Mouse (Mus musculus) cerebellum, adult 11 months (tissue): ENCODE measurements around the gene Atox1.

Experiments
- DNase-seq: peaks from one replicate; pipeline ENCODE4 v3.0.0; 2022

Atox1 gene

DNA sequence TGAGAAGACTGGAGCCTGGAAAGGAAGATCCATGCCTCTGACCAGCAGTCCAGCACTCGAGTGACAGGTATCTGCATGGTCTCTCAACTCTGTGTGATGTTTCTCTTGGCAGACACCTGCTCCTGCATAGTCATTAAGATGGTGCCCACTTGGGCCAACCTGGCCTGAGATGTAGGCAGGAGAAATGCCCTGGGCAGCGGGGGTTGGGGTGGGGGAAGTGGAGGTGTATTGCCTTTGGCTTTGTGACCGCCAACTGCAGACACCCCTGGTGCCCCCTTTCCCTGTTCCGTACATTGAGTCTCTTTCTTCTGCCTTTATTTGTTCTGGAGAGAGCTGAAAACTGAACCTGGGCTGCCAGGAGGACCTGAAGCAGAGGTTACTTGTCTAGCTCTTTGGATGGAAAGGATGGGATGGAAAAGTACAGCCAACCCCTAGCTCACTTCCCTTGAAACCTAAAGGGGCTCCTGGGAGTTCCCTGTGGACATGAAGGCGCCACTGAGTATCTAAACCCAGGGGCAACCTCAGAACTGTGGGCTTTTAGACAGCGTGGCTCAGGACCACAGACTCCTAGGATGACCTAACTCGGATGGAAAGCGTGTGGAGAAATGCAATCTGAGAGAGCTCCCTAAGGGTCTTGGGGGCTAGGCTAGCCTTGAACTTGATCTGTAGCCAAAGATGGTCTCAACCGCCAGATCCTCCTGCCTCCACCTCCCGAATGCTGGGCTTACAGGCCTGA, 48.2 kb downstream of the Atox1 start:
- DNase-seq: no peak

DNA sequence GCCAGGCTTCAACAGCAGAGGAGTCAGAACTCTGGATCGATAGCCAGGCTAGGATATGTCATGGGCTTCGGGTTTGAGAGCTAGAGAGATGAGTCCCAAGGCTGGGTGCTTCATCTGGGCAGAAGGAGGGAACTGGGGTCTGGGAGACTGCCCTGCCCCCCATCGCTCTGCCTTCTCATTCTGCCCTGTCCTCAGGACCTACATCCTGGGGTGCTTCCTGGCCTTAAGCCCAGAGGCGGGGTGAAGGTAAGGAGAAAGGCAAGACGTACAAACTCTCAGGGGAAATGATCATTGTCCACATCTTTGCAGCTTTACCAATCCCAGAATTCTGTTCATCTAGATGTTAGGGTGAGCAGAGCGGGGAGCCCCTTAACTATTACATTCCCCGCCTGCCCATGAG, 49.0 kb downstream of the Atox1 start:
- DNase-seq: no peak

DNA sequence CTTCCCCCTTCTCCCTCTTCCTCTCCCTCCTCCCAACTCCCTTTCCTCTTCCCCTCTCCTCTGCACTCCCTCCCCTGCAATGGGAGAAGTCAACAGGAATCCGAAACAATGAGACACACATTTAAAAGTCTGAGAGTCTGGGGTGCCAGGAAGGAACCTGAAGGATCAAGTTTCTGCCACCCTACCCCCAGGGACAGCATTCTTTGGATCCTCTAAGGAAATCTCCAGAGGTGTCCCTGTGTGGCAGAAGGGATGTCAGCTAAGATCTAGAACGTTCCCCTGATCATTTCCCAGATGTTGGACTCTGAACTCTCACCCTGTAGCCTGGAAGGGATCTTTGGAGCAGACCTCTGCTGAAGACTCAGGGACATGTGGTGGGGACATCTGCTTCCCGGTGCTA, 50.5 kb downstream of the Atox1 start:
- no peak for DNase-seq

DNA sequence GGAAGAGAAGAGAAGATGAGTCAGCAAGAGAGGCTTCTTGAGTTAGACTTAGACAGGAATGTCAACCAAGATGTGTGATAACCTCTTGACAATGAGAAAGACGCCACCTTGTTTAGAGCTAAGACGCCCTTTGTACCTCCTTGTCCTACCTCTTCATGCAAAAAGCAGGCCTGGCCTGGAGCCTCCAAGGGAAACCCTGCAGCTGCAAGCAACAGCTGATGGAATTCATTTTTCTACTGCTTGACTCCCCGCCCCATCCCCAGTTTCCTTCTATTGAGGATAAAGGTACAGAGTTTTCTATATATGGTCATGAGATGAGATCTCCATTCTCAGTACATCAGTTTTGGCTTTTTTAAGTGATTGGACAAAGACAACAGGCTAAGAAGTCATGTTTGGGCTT, 51.0 kb downstream of the Atox1 start:
- no peak for DNase-seq

DNA sequence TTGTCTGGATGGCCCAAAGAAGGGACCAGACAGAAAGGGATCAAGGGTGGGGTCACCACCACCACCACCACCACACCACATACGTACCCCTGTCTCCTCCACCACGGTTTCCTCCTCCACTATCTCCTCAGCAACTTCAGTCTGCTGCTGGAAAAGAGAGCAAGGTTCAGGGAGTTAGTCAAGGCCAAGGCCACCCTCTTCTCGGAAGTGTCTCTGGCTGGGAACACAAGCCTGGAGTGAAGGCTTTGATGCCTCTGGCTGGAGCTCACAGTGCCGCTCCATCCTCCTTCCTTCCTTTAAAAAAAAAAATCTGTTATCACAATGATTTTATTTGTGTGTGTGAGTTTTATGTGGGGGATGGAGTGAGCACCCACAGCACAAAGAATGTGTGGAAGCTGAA, 53.9 kb downstream of the Atox1 start:
- DNase-seq: no peak

DNA sequence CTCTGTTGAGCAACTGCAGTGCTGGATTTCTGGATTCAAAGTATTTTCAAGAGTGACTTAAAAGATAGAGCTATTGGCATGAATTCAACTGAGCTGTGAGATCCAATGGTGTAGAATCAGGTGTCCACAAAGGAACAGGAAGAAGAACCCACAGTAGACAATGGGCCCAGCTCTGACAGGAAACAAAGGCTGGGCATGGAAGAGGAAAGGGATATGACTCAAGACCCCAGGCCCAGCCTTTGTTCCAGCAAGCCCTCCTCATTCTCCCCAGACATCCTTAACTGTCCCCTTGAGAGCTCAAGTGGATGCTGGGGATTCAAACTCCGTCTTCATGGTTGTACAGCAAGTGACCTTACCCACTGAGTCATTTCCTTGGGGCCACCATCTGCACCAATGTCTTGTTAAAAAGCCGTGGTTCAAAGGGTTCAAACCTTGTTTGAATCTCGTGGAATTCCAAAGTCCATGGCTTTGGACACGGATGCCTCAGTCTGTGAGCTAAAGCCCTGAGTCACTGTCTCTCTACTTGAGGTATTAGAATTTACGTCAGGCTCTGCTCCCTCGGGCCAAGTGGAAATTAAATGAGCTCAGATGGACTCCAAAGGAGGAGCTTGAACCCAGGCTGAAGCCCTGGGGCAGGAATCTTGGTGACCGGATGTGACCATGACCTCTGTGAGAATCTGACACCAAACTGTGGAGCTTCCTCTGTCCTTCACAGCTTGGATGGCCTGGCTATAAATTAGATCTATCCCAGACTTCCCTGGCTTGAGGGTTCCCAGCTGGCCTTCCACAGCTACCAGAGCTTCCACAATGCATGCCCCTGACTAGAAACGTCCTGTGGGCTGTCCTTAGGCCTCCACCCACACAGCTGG, 55.2 kb downstream of the Atox1 start:
- no peak for DNase-seq

DNA sequence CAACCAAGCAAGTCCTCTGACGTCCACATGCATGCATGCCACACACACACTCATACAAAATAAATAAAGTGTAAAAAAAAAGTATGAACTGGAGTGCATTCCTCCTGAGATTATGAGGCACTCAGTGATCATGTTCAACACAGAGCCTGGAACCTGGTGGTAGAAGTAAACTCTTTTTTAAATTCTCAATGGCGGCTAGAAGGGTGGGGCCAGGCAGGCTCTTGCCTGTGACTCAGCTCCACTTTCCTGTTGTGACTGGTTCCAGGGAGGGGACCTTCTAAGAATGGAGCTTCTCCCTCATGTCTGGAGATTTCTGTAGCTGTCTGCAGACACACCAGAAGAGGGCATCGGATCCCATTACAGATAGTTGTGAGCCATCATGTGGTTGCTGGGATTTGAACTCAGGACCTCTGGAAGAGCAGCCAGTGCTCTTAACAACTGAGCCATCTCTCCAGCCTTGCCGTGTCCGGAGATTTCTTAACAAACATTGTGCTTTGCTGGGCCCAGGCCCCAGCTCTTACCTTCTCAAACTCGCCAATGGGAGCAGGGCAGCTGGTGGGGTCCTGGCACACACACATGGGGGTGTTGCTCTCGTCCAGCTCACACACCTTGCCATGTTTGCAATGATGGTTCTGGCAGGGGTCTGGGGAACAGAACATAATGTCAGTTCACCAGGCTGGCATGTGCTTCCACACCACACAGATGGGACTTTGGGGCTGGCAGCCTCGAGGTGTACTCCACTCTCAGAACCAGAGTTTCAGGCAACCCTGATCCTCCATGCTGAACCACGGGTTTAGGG, 56.2 kb downstream of the Atox1 start:
- DNase-seq: no peak

DNA sequence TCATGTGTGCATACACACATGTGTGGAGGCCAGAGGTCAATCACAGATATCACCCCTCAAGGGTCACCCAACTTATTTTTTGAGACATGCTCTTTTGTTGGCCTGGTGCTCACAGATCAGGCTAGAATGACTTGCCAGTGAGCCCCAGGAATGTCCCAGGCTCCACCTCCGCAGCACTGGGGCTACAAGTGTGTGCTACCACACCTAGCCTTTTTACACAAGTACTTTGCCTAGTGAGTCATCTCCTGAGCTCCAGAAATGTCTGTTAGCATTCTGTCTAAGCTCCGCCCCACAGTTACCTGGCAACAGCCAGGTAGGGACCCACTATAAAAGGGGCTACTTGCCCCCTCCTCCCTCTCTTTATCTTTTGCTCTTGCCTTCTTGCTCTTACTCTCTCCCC, 60.2 kb downstream of the Atox1 start:
- no peak for DNase-seq

DNA sequence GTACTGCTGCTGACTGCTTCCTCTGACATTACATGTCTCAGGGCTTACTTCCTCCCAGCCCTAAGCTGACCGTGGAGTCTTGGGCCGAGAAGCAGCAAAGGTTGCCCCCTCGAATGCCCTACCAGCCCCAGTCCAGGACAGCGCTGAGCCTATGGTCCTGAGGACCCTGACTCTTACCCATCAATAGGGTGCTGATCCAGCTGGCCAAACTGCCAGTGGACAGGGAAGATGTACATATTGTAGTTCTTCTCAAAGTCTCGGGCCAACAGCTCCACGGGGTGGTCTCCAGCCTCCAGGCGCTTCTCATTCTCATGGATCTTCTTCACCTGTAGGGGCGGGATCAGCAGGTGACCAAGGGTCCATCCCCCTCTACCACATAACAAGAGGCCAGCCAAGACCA, 62.7 kb downstream of the Atox1 start:
- DNase-seq: no peak

DNA sequence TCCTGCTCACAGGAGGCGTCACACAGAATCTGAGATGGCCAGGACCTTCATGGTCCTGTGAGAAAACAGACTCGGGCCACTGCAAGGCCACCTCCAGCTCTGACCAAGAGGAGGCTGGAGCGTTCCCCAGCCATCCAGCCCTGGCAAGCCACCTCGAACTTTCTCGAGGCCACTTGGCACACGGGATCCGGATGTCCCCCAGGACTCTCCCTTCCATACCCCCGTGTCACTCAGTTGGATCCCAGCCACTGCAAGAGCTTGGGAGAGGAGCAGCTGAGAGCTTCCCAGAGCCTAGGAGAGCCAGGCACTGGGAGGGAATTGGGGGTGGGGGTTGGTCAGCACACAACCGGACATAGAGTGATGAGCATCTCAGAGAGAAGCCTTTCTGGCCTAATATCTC, 63.6 kb downstream of the Atox1 start:
- no peak for DNase-seq

DNA sequence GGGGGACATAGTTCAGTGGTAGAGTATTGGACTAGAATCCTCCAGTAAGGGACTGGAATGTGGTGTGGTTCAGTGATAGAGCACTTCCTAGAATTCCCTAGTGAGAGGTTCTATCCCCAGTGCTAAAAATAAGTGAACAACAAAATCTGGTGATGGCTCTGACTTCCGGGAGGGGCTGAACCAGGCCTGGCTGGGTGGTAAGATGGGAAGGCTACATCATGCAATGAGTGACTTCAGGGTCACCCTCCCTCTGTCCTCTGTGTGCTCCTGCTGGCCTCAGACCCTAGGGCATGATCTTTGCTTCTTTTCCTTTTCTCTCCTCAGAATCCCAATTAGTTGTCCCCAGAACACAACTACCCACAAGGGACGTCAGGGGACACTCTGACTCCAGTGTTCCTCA, 64.0 kb downstream of the Atox1 start:
- DNase-seq: no peak
